ENCODE assay signal across 16 mouse cellular contexts in the genomic region with DNA sequence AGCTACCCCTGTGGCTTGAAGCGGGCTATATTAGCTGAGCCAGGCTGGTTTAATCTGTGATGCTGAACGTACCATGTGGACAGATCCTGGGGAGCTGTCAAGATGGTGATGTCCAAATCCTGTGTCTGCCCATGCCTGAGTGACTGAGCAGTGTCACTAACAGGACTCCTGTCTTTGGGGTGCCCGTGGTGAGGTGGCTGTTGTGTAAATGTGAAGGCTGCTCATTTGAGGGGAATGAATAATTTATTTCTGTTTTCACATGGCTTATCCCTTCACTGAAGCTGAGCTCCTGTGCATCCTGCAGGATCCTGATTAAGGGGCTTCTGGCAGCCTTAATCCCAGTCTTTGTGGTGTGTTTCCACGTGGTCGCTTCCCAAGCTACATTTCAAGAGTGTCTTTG.
DNase-seq lines count a peak whose midpoint lies in the region; ATAC-seq and TF ChIP-seq lines count a peak whose summit lies in the region.
"Had no signal": no experiment of that assay in that cellular context is flagged by ENCODE, and none has a peak within 500 bp of the region (broad histone marks: within the 10 kb centered on the region; RNA-seq: fewer than 3 reads in every experiment).

No protein-coding gene starts in this region.

- TF ChIP-seq CTCF in forebrain, postnatal 0 days (IDR thresholded peaks at IDR 0.05; ENCODE audit: low read depth) = no peak

- no peak overlapping the region for H3K4me2 ChIP-seq in forebrain, postnatal 0 days (ENCODE audit: low read depth)
- no peak overlapping the region for H3K4me2 ChIP-seq in midbrain, embryonic 11.5 days
- H3K4me2 ChIP-seq: embryonic facial prominence, embryonic 13.5 days; heart, embryonic 15.5 days; liver, embryonic 12.5 days had no signal

- no peak overlapping the region for H3K4me3 ChIP-seq in forebrain, postnatal 0 days (ENCODE audit: low read depth, low read length)
- H3K4me3 ChIP-seq in midbrain, embryonic 11.5 days (ENCODE audit: low read depth, low read length) = no peak overlapping the region
- H3K4me3 ChIP-seq: embryonic facial prominence, embryonic 13.5 days; heart, embryonic 15.5 days; liver, embryonic 12.5 days had no signal

- H3K4me1 ChIP-seq in forebrain, postnatal 0 days (ENCODE audit: insufficient read depth) = 0 out of 2 replicates have a peak, but pooled peaks cover 6% of the 10 kb centered on the region
- H3K4me1 ChIP-seq in midbrain, embryonic 11.5 days (ENCODE audit: control insufficient read depth, insufficient read depth, low read length) = peaks cover 21% of the 10 kb centered on the region

- peak; percentile 70; the same call in 1 of the 2 replicates for ATAC-seq in forebrain, postnatal 0 days
- peak; percentile 89 for ATAC-seq in midbrain, embryonic 11.5 days (ENCODE audit: low FRiP score)
- ATAC-seq: intestine, embryonic 16.5 days; liver, embryonic 12.5 days had no signal

- H3K27ac ChIP-seq in forebrain, postnatal 0 days (ENCODE audit: low read depth, low read length) = 0 out of 2 replicates have a peak overlapping the region, but pooled peaks have one; percentile 15
- peak overlapping the region; percentile 79 for H3K27ac ChIP-seq in midbrain, embryonic 11.5 days (ENCODE audit: low read depth, low read length)
- H3K27ac ChIP-seq: embryonic facial prominence, embryonic 13.5 days; heart, embryonic 15.5 days; liver, embryonic 12.5 days had no signal

- no peak overlapping the region for H3K9ac ChIP-seq in forebrain, postnatal 0 days
- H3K9ac ChIP-seq in midbrain, embryonic 11.5 days (ENCODE audit: low read length) = peak overlapping the region; percentile 25; the same call in 1 of the 2 replicates
- H3K9ac ChIP-seq: embryonic facial prominence, embryonic 13.5 days; heart, embryonic 15.5 days; liver, embryonic 12.5 days had no signal

- 8% methylated on average over 5 of the region's 5 CpGs for WGBS in forebrain, postnatal 0 days
- WGBS in midbrain, embryonic 11.5 days = 5% methylated on average over 5 of the region's 5 CpGs

- H3K36me3 ChIP-seq in forebrain, postnatal 0 days (ENCODE audit: insufficient read depth) = no peaks in the 10 kb centered on the region
- no peaks in the 10 kb centered on the region for H3K36me3 ChIP-seq in midbrain, embryonic 11.5 days (ENCODE audit: control insufficient read depth, insufficient read depth, low read length)
- H3K36me3 ChIP-seq: embryonic facial prominence, embryonic 13.5 days; heart, embryonic 15.5 days; liver, embryonic 12.5 days had no signal

- no peaks in the 10 kb centered on the region for H3K27me3 ChIP-seq in forebrain, postnatal 0 days (ENCODE audit: insufficient read depth, low read length)
- H3K27me3 ChIP-seq in midbrain, embryonic 11.5 days (ENCODE audit: control insufficient read depth, insufficient read depth, low read length) = no peaks in the 10 kb centered on the region
- H3K27me3 ChIP-seq: embryonic facial prominence, embryonic 13.5 days; liver, embryonic 12.5 days had no signal

- DNase-seq in embryo, embryonic 11 days = peak; percentile 35
- DNase-seq in embryo, embryonic 10 days (ENCODE audit: low spot score) = no peak
- DNase-seq in forebrain, postnatal 0 days = no peak
- DNase-seq in midbrain, embryonic 11.5 days (ENCODE audit: low spot score, missing footprints) = peak; percentile 92
- peak; percentile 58 for DNase-seq in retina, embryonic 14.5 days (ENCODE audit: low spot score)
- no peak for DNase-seq in thymus, postnatal 14 days
- no peak for DNase-seq in thymus, postnatal 25 days
- DNase-seq in T-cell, adult 2 months (ENCODE audit: low spot score) = no peak
- DNase-seq: adrenal gland, postnatal 25 days; cerebellum, adult 11 months; kidney, postnatal 36 days; lung, postnatal 10 days had no signal

- no peaks in the 10 kb centered on the region for H3K9me3 ChIP-seq in forebrain, postnatal 0 days (ENCODE audit: low read length)
- no peaks in the 10 kb centered on the region for H3K9me3 ChIP-seq in midbrain, embryonic 11.5 days (ENCODE audit: control insufficient read depth, low read length)
- H3K9me3 ChIP-seq: embryonic facial prominence, embryonic 13.5 days; heart, embryonic 15.5 days; liver, embryonic 12.5 days had no signal

Comparison
In these comparisons a context has a peak if more than half of its experiments do, and no peak if none do; other contexts are left out.
1. DNase-seq: peak in embryo, embryonic 11 days (single experiment), midbrain, embryonic 11.5 days (single experiment) and retina, embryonic 14.5 days (single experiment); none in embryo, embryonic 10 days (single experiment), forebrain, postnatal 0 days (single experiment), thymus, postnatal 14 days (single experiment), thymus, postnatal 25 days (single experiment) and T-cell, adult 2 months (single experiment).